Mouse (Mus musculus) lung, postnatal 36 days (tissue): ENCODE measurements at regions not wholly inside any gene's neighbourhood (a gene's known extent, or its start where the extent isn't known, plus 50 kb on each side); places are given as distances from the start of the nearest gene placed in this dataset.

Experiments
- DNase-seq: peaks from one replicate; pipeline ENCODE4 v3.0.0; 2022; ENCODE audit warnings: mixed read lengths

- no peak for DNase-seq
Measured at GRCm38 (mm10) chr2:47991132-47991531, 822.8 kb upstream of the Acvr2a start.

GRCm38 (mm10) chr2:47994185-47994584 is 819.7 kb upstream of the Acvr2a start:
- DNase-seq: no peak

GRCm38 (mm10) chr2:48001230-48001629 is 812.7 kb upstream of the Acvr2a start:
- no peak for DNase-seq

- DNase-seq: peak; percentile 91
Measured at GRCm38 (mm10) chr2:48001800-48002507, 812.0 kb upstream of the Acvr2a start.

GRCm38 (mm10) chr2:48010308-48010707 is 803.6 kb upstream of the Acvr2a start:
- no peak for DNase-seq

GRCm38 (mm10) chr2:48027559-48027958 is 786.4 kb upstream of the Acvr2a start:
- no peak for DNase-seq

GRCm38 (mm10) chr2:48061375-48061774 is 752.5 kb upstream of the Acvr2a start:
- no peak for DNase-seq

GRCm38 (mm10) chr2:48063436-48063835 is 750.5 kb upstream of the Acvr2a start:
- peak; percentile 12 for DNase-seq

GRCm38 (mm10) chr2:48065162-48065561 is 748.7 kb upstream of the Acvr2a start:
- no peak for DNase-seq

- no peak for DNase-seq
Measured at GRCm38 (mm10) chr2:48082120-48082799, 731.6 kb upstream of the Acvr2a start.

GRCm38 (mm10) chr2:48098287-48098686 is 715.6 kb upstream of the Acvr2a start:
- no peak for DNase-seq

GRCm38 (mm10) chr2:48098931-48099531 is 714.9 kb upstream of the Acvr2a start:
- DNase-seq: no peak

GRCm38 (mm10) chr2:48123662-48124061 is 690.2 kb upstream of the Acvr2a start:
- DNase-seq: no peak

- no peak for DNase-seq
Measured at GRCm38 (mm10) chr2:48138051-48138611, 675.8 kb upstream of the Acvr2a start.

GRCm38 (mm10) chr2:48141281-48141680 is 672.6 kb upstream of the Acvr2a start:
- DNase-seq: no peak

GRCm38 (mm10) chr2:48154706-48155105 is 659.2 kb upstream of the Acvr2a start:
- DNase-seq: no peak

- DNase-seq: peak; percentile 0
Measured at GRCm38 (mm10) chr2:48172626-48173025, 641.3 kb upstream of the Acvr2a start.

- no peak for DNase-seq
Measured at GRCm38 (mm10) chr2:48186161-48186560, 627.7 kb upstream of the Acvr2a start.

GRCm38 (mm10) chr2:48186609-48187008 is 627.3 kb upstream of the Acvr2a start:
- peak; percentile 56 for DNase-seq

- no peak for DNase-seq
Measured at GRCm38 (mm10) chr2:48211804-48212203, 602.1 kb upstream of the Acvr2a start.

GRCm38 (mm10) chr2:48220771-48221170 is 593.1 kb upstream of the Acvr2a start:
- peak; percentile 3 for DNase-seq

- DNase-seq: peak; percentile 29
Measured at GRCm38 (mm10) chr2:48223084-48223799, 590.7 kb upstream of the Acvr2a start.

- DNase-seq: no peak
Measured at GRCm38 (mm10) chr2:48250174-48250573, 563.7 kb upstream of the Acvr2a start.
